Mouse (Mus musculus) large intestine, adult 2 months (tissue): ENCODE data around the gene Gm3047. TPM values are rescaled to one million over a fixed set of nuclear protein-coding genes. Genes with fewer than 3 reads are reported as not detected.
"Not testable (repeated sequence)": the region's sequence is repeated elsewhere in the genome, so short reads cannot be mapped to it uniquely, and the experiment has no call there.

ENCODE experiments used
- DNase-seq: peaks from one replicate; pipeline ENCODE4 v3.0.0-alpha.2; 2012; ENCODE audit warnings: low read depth, low spot score
- WGBS: fragments of 180-500 bp; shearing (Covaris S2); methylation state at CpG from one replicate; pipeline ENCODE4 v1.1.7; 2018; 5-methylcytosine and 5-hydroxymethylcytosine counted together
- polyA plus RNA-seq: library from polyadenylated mRNA; depleted of rRNA; stranded (reverse); fragments of >200 nt; gene quantifications from 2 replicates; pipeline ENCODE4 v1.2.3, GENCODE M21; 2012; rRNA removed

The Gm3047 gene
- polyA plus RNA-seq, result not detected in 2 replicates

DNA sequence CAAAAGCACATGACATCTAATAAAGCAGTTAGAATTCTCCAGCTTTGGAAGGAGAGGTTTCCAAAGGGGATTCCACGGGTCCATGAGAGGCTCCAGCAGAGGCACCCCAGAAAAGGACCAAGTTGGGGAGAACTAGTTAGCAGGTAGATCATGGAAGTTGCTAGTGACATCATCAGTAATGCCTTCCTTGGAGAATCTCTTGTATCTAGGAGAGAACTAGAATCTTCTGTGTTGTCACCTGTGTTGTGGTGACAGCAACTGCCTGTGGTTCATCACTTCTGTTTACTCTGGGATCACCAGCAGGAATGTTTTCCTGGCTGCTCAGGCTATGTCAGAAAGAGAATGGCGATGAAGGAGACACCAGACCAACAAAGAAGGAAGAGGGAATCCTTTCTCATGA is at the start of gene Gm3047:
TSS of gene Gm3047 (plus strand) at position 301 of the 400 bp plus-strand sequence.
- no CpG with 5 or more reads among the region's 2 CpGs for WGBS
- DNase-seq, result not testable (repeated sequence)

Other genes with a start within 250 kb of the Gm3047 start
- gene Gm3149, start 238.1 kb upstream of the Gm3047 start, polyA plus RNA-seq, result not detected in 2 replicates
- gene 2610042L04Rik, start 220.6 kb upstream of the Gm3047 start, polyA plus RNA-seq, result 0.11 TPM in 1 of 2 replicates, not detected in the other
- gene Gm3159, start 157.9 kb upstream of the Gm3047 start, polyA plus RNA-seq, result not detected in 2 replicates
- 0.14 TPM in 1 of 2 replicates, not detected in the other for gene Gm3164, start 140.0 kb upstream of the Gm3047 start, polyA plus RNA-seq
- gene Gm3173, start 124.4 kb upstream of the Gm3047 start, polyA plus RNA-seq, result not detected in 2 replicates
- not detected in 2 replicates for gene Gm3182, start 73.7 kb upstream of the Gm3047 start, polyA plus RNA-seq
- gene Gm8159, start 76.9 kb downstream of the Gm3047 start, polyA plus RNA-seq, result not detected in 2 replicates
- 0.07 TPM in 1 of 2 replicates, not detected in the other for gene Gm3239, start 108.8 kb downstream of the Gm3047 start, polyA plus RNA-seq
- gene Gm7876, start 153.8 kb downstream of the Gm3047 start, polyA plus RNA-seq, result not detected in 2 replicates
- 1.1 TPM in 1 of 2 replicates, not detected in the other for gene Gm3252, start 171.4 kb downstream of the Gm3047 start, polyA plus RNA-seq
- not detected in 2 replicates for gene Gm9602, start 220.9 kb downstream of the Gm3047 start, polyA plus RNA-seq